8 mouse cellular contexts compared by ENCODE assay signal in the genomic region with DNA sequence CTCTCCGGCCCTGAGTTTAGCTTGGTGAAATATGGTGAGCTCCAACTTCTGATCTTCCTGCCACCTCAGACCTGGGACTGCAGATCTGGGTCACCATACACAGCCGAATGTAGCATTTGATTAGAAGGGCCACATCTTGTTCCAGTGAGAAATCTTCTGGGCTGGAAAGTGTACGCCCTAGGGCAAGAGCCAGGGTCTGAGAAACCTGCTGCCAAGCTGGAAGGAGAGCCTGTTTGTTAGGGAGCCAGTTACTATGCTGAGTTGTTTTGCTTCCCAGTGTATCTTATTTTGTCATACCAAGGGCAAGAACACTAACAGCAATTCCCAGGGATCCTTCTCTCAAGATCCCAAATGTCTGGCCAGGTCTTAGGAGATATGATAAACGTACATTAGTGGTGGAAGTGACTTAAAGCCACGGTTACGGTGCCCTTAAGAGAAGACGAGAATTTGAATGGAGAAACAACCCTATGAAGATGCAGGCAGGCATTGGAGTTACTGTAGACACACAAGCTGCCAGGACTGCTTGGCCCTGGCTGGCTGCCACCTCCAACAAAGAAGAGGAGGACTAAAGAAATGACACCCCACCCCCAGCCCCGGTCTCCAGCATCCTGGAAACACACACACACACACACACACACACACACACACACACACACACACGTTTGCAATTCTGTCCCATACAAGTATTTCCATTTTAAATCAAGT. TPM values are rescaled to one million over a fixed set of nuclear protein-coding genes. Genes with fewer than 3 reads are reported as not detected.
A peak's percentile ranks its signal among the peaks of the same experiment; 100 is the strongest.
DNase-seq lines count a peak whose midpoint lies in the region; ATAC-seq and TF ChIP-seq lines count a peak whose summit lies in the region.
"Had no signal": no experiment of that assay in that cellular context is flagged by ENCODE, and none has a peak within 500 bp of the region (broad histone marks: within the 10 kb centered on the region; RNA-seq: fewer than 3 reads in every experiment).

No protein-coding gene starts in this region.

- intact Hi-C loops in heart, postnatal 10 days (cut with DNase I), result no loop called here
- intact Hi-C loops in left cerebral cortex, adult 2 months (cut with DNase I), result no loop called here

- 0 out of 2 replicates have a peak overlapping the region, but pooled peaks have one; percentile 50 for H3K4me3 ChIP-seq in lung, embryonic 14.5 days (ENCODE audit: low read depth, low read length)
- H3K4me3 ChIP-seq in lung, adult 2 months (replicated peaks; ENCODE audit: extremely low read depth, low read depth, low read length), result no peak overlapping the region
- 0 out of 2 replicates have a peak overlapping the region, but pooled peaks have one; percentile 53 for H3K4me3 ChIP-seq in forebrain, embryonic 13.5 days
- H3K4me3 ChIP-seq in left cerebral cortex, adult 2 months, result no peak overlapping the region
- no peak overlapping the region for H3K4me3 ChIP-seq in neural tube, embryonic 14.5 days (ENCODE audit: low read depth, low read length)

- H3K27me3 ChIP-seq in lung, embryonic 14.5 days (ENCODE audit: insufficient read depth, low read length), result peaks cover 22% of the 10 kb centered on the region
- H3K27me3 ChIP-seq in forebrain, embryonic 13.5 days, result peaks cover 24% of the 10 kb centered on the region
- peaks cover 12% of the 10 kb centered on the region for H3K27me3 ChIP-seq in neural tube, embryonic 14.5 days (ENCODE audit: control insufficient read depth, insufficient read depth, low read length)

- no peak for TF ChIP-seq POLR2A in lung, adult 2 months (IDR thresholded peaks at IDR 0.05; ENCODE audit: borderline replicate concordance, extremely low read depth, low read depth, low read length)

- no peaks in the 10 kb centered on the region for H3K36me3 ChIP-seq in lung, embryonic 14.5 days (ENCODE audit: insufficient read depth)
- H3K36me3 ChIP-seq in forebrain, embryonic 13.5 days (ENCODE audit: poor library complexity, severe bottlenecking), result no peaks in the 10 kb centered on the region
- no peaks in the 10 kb centered on the region for H3K36me3 ChIP-seq in neural tube, embryonic 14.5 days (ENCODE audit: control insufficient read depth, insufficient read depth, low read length)

- WGBS in lung, embryonic 14.5 days, result 49% methylated on average over 9 of the region's 9 CpGs
- 40% methylated on average over 9 of the region's 9 CpGs for WGBS in lung, adult 2 months
- 35% methylated on average over 9 of the region's 9 CpGs for WGBS in forebrain, embryonic 13.5 days
- WGBS in neural tube, embryonic 14.5 days, result 53% methylated on average over 9 of the region's 9 CpGs

- no peak for ATAC-seq in lung, embryonic 14.5 days (ENCODE audit: insufficient read depth)
- peak; percentile 41; the same call in 1 of the 2 replicates for ATAC-seq in forebrain, embryonic 13.5 days
- no peak for ATAC-seq in neural tube, embryonic 14.5 days (ENCODE audit: low read depth)

- H3K9me3 ChIP-seq in lung, embryonic 14.5 days (ENCODE audit: low read depth, low read length), result no peaks in the 10 kb centered on the region
- H3K9me3 ChIP-seq in forebrain, embryonic 13.5 days (replicated peaks), result no peaks in the 10 kb centered on the region
- no peaks in the 10 kb centered on the region for H3K9me3 ChIP-seq in neural tube, embryonic 14.5 days (ENCODE audit: control insufficient read depth, low read length)

- H3K27ac ChIP-seq in lung, embryonic 14.5 days (ENCODE audit: low read depth), result no peak overlapping the region
- peak overlapping the region; percentile 81 for H3K27ac ChIP-seq in forebrain, embryonic 13.5 days
- H3K27ac ChIP-seq in left cerebral cortex, adult 2 months, result peak overlapping the region; percentile 78
- peak overlapping the region; percentile 55 for H3K27ac ChIP-seq in neural tube, embryonic 14.5 days (ENCODE audit: low read depth, low read length)

- DNase-seq in lung, embryonic 14.5 days, result peak; percentile 65
- no peak for DNase-seq in lung, adult 2 months
- DNase-seq in heart, postnatal 10 days, result peak; percentile 49 to 52
- peak; percentile 42 to 61 for DNase-seq in left cerebral cortex, adult 2 months (ENCODE audit: extremely low spot score in 1 of 2, low spot score in 2 of 2)
- no peak for DNase-seq in spleen, postnatal 4 days (ENCODE audit: low spot score in 2 of 2)

- H3K4me1 ChIP-seq in lung, embryonic 14.5 days (ENCODE audit: insufficient read depth), result no peaks in the 10 kb centered on the region
- peaks cover 4% of the 10 kb centered on the region for H3K4me1 ChIP-seq in lung, adult 2 months (ENCODE audit: control insufficient read depth, insufficient read depth, low read length)
- H3K4me1 ChIP-seq in forebrain, embryonic 13.5 days, result peaks cover 30% of the 10 kb centered on the region
- H3K4me1 ChIP-seq in neural tube, embryonic 14.5 days (ENCODE audit: control insufficient read depth, insufficient read depth, low read length), result peaks cover 14% of the 10 kb centered on the region

- H3K9ac ChIP-seq in lung, embryonic 14.5 days, result no peak overlapping the region
- no peak overlapping the region for H3K9ac ChIP-seq in forebrain, embryonic 13.5 days
- no peak overlapping the region for H3K9ac ChIP-seq in neural tube, embryonic 14.5 days (replicated peaks; ENCODE audit: low read depth, low read length)

- no peak for TF ChIP-seq CTCF in lung, embryonic 14.5 days (IDR thresholded peaks at IDR 0.05; ENCODE audit: low read depth)
- no peak for TF ChIP-seq CTCF in lung, adult 2 months (IDR thresholded peaks at IDR 0.05; ENCODE audit: insufficient read depth, low read length)
- no peak for TF ChIP-seq CTCF in left cerebral cortex, adult 2 months (IDR thresholded peaks at IDR 0.05)

- peak overlapping the region; percentile 99 for H3K4me2 ChIP-seq in lung, embryonic 14.5 days
- peak overlapping the region; percentile 96 for H3K4me2 ChIP-seq in forebrain, embryonic 13.5 days
- no peak overlapping the region for H3K4me2 ChIP-seq in neural tube, embryonic 14.5 days (ENCODE audit: low read depth, low read length)

RNA-seq across cellular contexts. Expression of a gene that starts 1.0 kb away (rescaled TPM):
- polyA plus RNA-seq in lung, embryonic 14.5 days (2014; fragmentation: Nextera tagmentation; extraction: Ambion mirVana), result 2.5 and 2.7 TPM in 2 replicates
- 5.5 and 6.3 TPM in 2 replicates for polyA plus RNA-seq in lung, adult 2 months (2012; rRNA removed)
- 4.4 and 5.3 TPM in 2 replicates for polyA plus RNA-seq in forebrain, embryonic 13.5 days (2015; fragmentation: Nextera tagmentation; extraction: Ambion mirVana)
- total RNA-seq in heart, postnatal 10 days (2021), result 1 to 10 TPM in 1 of 2 experiments, under 1 TPM in 1; 0.55 to 1.0 TPM
- total RNA-seq in left cerebral cortex, adult 2 months (2021), result 10 to 100 TPM; 46.7 to 51.6 TPM
- polyA plus RNA-seq in neural tube, embryonic 14.5 days (2014; fragmentation: Nextera tagmentation; extraction: Ambion mirVana), result 10.1 and 10.7 TPM in 2 replicates

RNA-seq across cellular contexts. Expression of a gene that starts 20.7 kb away (rescaled TPM):
- polyA plus RNA-seq in lung, embryonic 14.5 days (2014; fragmentation: Nextera tagmentation; extraction: Ambion mirVana), result 174 and 202 TPM in 2 replicates
- 35.1 and 49.0 TPM in 2 replicates for polyA plus RNA-seq in lung, adult 2 months (2012; rRNA removed)
- 349 and 357 TPM in 2 replicates for polyA plus RNA-seq in forebrain, embryonic 13.5 days (2015; fragmentation: Nextera tagmentation; extraction: Ambion mirVana)
- 100 to 1,000 TPM; 111 TPM for total RNA-seq in heart, postnatal 10 days (2021)
- total RNA-seq in left cerebral cortex, adult 2 months (2021), result 100 to 1,000 TPM; 117 to 119 TPM
- 101 and 116 TPM in 2 replicates for polyA plus RNA-seq in neural tube, embryonic 14.5 days (2014; fragmentation: Nextera tagmentation; extraction: Ambion mirVana)

RNA-seq across cellular contexts. Expression of a gene that starts 39.6 kb away (rescaled TPM):
- polyA plus RNA-seq in lung, embryonic 14.5 days (2014; fragmentation: Nextera tagmentation; extraction: Ambion mirVana), result not detected in 2 replicates
- 2.5 and 2.9 TPM in 2 replicates for polyA plus RNA-seq in lung, adult 2 months (2012; rRNA removed)
- not detected in 2 replicates for polyA plus RNA-seq in forebrain, embryonic 13.5 days (2015; fragmentation: Nextera tagmentation; extraction: Ambion mirVana)
- not detected for total RNA-seq in heart, postnatal 10 days (2021)
- total RNA-seq in left cerebral cortex, adult 2 months (2021), result not detected
- polyA plus RNA-seq in neural tube, embryonic 14.5 days (2014; fragmentation: Nextera tagmentation; extraction: Ambion mirVana), result 0.20 TPM in 1 of 2 replicates, not detected in the other
- polyA plus RNA-seq: small intestine, adult 2 months had no signal

Comparison
In these comparisons a context has a peak if more than half of its experiments do, and no peak if none do; other contexts are left out.
1. DNase-seq: peak in lung, embryonic 14.5 days (single experiment), heart, postnatal 10 days (2 of 2) and left cerebral cortex, adult 2 months (2 of 2); none in lung, adult 2 months (single experiment) and spleen, postnatal 4 days (0 of 2).
2. H3K4me3 ChIP-seq: peak in lung, embryonic 14.5 days (single experiment) and forebrain, embryonic 13.5 days (single experiment); none in lung, adult 2 months (single experiment), left cerebral cortex, adult 2 months (single experiment) and neural tube, embryonic 14.5 days (single experiment).